Mouse (Mus musculus): Measurements from ENCODE around the gene Hcfc1.

- no peak for TF ChIP-seq CTCF (IDR thresholded peaks at IDR 0.05; ENCODE audit: borderline replicate concordance, extremely low read depth, insufficient read depth, insufficient read length)
- no peak for TF ChIP-seq POLR2A (IDR thresholded peaks at IDR 0.05; ENCODE audit: borderline replicate concordance, extremely low read depth, insufficient read depth, insufficient read length, poor library complexity, severe bottlenecking)
Observed at GRCm38 (mm10) chrX:73977783-73978182, 11.6 kb upstream of the Hcfc1 start.

Data from brain, embryonic 14.5 days (tissue).